Mouse (Mus musculus): ENCODE data around the gene 4931428F04Rik. TPM values are rescaled to one million over a fixed set of nuclear protein-coding genes. Genes with fewer than 3 reads are reported as not detected.
A peak's percentile ranks its signal among the peaks of the same experiment; 100 is the strongest.

The 4931428F04Rik gene
- total RNA-seq, 2 experiments from 2014 or later = 20.5 to 23.4 TPM

DNA sequence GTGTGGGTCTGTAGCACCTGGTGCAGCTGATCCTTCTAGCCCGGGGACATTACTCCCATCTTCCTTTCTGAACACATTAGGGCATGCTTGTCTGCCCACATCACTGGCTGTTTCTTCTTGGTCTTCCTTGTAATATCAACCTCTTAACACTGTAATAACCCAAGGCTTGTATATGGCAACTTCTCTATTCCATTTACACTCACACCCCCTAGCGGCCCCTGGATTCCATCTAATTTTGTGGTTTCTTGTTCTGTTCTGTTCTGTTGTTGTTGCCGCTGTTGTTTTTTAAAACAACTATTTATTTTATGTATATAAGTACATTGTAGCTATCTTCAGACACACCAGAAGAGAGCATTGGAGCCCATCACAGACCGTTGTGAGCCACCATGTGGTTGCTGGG, 2.8 kb downstream of the 4931428F04Rik start:
- DNase-seq = no peak

DNA sequence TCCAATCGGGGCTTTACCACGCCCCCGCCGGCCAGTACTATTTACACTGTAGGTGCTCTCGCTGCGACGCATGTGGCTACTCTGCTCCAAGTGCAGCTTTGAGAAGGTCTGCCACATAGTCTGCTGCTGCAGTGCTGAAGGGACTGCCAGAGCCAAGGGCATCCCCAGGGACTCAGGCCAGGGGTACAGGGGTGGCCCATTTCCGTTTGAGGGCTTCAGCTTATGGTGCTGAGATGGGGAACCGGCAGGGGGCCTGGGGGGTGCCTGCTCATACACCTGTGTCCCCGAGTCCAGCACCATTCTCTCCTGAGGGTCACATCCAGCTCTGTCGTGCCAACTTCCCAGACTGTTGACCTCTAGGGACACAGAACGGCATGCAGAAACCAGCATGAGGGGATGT, 4.2 kb downstream of the 4931428F04Rik start:
- no peak for DNase-seq

DNA sequence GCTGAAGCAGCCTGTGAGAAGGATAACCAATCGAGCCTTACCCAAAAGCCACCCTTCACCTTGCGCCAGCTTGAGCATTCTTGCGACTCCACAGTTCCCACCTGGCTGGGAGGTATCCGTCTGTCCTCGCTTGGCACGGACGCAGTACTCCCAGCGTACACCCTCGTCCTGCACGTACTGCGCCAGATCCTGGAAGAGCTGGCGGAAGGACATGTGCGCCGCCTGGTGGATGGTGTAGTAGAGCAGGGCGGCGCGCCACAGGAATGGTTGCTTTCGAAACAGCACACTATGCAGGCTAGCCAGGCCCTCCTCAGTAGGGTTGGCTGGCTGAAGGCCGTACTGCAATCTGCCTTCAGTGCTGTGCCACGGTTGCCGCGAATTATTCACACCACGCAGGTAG, 6.6 kb downstream of the 4931428F04Rik start:
- DNase-seq = no peak

DNA sequence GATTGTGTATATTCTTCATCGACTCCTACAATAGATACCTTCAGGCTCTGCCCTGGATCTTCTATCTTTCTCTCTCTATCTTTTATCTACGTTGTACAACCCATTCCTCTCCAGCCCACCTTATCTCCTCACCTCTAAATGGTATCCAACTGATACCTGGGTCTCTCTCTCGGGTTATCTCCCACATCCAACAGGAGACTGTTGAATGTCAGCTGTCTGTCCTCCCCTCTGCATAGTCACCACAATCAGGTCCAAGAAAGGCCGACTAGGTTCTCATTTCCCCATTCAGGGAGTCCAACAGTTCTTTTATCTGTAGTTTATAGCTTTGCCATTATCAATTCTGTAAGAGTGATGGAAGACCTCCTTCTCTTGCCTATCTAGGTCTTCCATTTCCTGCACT, 7.4 kb downstream of the 4931428F04Rik start:
- no peak for DNase-seq

DNA sequence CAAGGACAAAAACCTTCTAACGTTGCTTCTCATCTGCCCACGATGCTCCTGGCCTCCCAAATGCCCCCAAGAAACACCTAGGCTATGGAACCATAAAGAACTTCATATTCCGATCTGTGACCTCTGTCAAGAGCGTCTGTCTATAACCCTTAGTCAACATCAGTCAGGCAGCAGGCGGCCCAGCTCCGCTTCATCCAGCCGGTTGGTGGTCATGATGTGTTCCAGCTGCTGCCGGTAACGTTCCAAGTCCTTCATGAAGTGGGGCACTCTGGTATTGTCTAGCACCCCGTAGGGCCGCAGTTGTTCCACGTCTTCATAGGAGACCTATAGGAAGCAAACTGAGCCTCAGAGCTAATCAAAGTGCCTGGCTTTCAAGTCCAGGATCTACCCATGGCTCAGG, 7.8 kb downstream of the 4931428F04Rik start:
- DNase-seq = no peak

DNA sequence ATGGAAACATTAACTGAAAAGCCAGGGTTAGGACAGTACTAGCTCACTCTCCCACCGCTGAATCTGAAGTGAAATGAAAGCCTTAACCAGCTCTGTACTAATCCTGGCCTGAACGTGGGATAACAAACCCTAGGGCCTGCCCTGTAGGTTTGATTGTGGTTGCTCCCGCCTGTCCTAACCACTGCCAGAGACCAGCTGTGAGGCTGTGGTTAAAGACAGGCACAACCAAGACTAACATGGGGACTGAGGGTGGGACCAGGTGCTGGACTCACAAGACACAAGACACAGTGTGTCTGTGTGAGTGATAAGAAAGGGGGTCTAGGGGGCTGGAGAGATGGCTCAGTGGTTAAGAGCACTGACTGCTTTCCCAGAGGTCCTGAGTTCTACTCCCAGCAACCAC, 9.1 kb downstream of the 4931428F04Rik start:
- DNase-seq = no peak

DNA sequence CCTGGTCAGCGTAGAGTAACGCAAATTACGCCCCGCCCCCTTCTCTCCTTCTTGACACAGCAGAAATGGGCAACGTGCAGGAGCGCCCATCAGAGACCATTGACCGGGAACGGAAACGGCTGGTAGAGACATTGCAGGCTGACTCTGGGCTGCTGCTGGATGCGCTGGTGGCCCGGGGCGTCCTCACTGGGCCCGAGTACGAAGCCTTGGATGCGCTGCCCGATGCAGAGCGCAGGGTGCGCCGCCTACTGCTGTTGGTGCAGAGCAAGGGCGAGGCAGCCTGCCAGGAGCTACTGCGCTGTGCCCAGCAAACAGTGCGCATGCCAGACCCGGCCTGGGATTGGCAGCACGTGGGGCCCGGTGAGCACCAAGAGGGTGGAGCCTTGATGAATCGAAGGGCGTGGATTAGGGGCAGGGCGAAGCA, 10.7 kb downstream of the 4931428F04Rik start:
- DNase-seq = peak; percentile 84 to 88

DNA sequence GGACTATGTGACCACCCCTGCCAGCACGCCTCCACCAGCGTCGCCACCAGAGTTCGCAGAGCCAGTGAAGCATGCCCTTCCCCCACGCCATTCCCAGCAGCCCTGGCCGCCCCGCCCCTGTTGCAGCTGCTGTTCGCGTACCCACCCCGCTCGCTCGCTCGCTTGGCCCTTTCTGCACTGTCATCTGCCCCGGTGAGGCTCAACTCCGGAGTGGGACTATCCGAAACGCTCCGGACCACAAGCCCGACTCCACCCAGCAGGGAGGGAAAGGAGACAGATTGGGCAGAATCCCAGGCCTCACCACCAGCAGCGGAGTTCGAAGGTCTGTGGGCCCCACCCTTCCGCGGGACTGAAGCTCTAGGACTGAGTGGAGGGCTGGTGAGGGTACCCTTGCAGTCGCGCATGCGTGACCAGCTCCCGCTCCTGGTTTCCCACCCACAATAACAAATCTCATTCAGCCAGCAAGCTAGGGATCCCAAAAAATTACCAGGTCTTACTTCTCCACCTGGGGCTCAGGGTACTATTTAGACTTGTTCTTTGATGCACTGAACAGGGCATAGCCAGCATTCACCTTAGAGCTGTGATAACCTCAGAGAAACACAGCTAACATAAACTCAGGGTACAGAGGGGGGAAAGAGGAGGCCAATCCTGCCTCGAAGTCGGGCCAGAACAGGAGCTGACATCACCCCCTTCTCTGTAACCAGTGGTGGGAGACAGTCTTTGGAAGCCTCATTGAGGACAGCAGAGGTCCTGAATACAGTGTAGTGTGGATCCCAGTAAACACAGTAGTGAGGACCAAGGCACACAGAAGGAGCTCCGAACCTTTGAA, 13.2 kb downstream of the 4931428F04Rik start:
- no peak for DNase-seq

DNA sequence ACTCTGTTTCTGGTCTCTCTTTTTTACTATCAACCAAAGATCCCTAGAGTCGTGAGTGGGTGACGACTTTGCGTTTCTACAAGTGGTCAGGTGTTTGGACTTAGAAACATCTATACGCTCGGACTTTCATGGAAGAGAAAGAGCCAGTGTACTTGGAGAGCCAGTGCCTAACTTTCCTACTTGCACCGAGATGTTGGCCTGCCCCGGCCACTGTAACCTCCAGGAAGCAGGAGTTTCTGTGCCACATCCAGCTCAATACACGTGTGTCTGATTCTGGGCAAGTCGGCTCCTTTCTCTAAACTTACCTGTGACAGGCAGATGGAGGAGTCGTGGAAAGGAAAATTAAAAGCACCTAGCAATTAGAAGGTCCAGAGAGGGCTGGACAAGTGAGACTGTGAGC, 13.8 kb downstream of the 4931428F04Rik start, which contains the start of gene Nol3:
Nol3 (plus strand) TSS at position 301 of the 400 bp plus-strand sequence.
- no peak for DNase-seq

DNA sequence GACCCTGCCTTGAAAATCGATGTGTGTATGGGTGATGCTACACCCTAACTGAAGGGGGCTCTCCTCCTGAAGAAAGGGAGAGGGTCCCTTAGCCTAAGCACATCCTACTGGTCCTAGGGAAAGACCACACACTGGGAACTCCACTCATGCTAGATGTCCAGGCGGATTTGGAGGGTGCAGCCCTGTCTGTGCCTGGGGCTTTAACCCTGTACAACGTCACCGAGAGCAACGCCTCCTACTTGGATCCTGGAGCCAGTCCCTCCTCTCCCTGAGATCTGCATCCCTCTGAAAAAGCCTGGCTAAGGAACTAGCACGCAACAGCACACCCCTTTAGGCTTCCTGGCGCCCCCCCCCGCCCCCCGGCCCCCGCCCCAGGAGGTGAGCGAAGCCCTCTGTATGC, 14.3 kb downstream of the 4931428F04Rik start:
- no peak for DNase-seq

DNA sequence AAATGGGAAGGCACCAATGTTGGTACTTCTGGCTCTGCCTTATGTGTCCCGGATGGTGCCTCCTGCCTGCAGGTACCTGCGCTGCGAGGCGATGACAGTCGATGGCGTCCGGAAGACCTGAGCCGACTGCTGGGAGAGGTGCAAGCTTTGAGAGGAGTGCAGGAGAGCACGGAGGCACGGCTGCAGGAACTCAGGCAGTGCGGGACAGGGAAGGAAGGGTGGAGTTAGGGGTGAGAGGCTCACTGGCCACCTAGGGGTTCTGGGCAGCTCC, 18.8 kb downstream of the 4931428F04Rik start:
- DNase-seq = no peak

DNA sequence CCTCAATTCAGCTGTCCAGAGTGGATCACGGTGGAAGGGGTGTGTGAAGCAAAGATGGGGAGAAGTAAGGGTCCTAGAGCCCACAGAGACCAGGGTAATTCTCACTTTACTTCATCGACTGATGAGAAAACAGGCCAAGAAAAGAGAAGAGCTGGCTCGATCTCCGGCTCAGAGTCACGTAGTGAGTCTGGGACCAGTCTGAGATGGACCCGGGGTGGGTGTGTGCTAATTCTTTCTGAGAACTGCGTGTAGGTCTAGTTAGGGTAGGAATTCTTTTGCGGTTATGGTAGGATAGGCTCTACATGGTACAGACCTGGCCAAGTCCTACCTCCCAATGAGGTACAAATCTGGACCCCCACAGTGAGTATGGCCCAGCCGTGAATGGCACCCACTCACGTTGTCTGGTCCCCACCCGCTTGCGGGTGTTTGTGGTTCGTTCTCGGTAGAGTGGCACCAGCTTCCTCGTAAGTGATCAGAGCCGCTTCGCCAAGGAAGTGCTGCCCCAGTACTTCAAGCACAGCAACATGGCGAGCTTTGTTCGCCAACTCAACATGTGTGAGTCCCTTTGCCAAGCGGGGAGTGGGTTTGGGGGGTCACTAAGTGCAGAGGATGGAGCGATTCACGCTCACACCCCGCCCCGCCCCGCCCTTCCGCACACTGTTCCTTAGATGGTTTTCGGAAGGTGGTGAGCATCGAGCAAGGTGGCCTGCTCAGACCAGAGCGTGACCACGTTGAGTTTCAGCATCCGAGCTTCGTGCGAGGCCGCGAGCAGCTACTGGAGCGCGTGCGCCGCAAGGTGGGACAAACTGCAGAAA, 19.4 kb downstream of the 4931428F04Rik start:
- DNase-seq = no peak

DNA sequence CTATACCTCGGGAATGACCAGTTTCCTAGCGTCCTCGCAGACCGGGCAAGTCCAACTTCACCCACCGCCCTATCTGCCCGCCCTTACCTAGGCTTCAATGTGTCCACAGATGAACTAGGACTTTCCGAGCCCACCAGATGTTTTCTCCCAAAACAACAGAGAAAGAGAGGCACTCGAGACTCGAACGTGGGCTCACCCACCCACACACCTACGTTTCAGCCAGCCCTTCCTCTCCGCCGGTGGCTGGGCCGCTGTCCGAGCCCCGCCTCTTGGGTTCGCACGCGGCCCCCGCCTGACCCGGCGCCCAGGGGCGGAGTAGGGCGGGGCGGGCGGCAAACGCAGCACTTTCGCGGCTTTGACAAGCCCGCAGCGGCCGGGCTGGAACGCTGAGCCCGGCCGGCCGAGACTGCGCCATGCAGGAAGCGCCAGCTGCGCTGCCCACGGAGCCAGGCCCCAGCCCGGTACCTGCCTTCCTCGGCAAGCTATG, 20.2 kb downstream of the 4931428F04Rik start, which contains the start of gene Hsf4:
Hsf4 (plus strand) TSS at position 341 of the 487 bp plus-strand sequence.
- no peak for DNase-seq

DNA sequence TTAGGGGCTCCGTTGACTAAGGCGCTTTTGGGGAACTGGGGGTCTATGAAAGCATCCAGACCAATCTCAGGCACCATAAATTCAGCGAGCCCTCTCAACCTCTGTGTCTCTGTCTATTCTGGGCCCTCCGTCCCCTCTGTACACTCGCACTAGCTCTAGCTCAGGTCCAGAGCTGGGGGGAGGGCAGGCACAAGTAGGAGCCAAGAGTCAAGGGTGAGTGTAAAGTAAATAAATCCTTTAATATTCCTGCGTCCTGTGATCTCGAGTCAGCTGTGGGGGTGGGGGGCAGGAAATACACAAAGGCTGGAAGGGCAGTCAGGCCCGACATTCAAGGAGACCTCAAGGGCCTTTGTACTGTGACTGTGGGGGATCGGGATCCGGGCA, 20.6 kb downstream of the 4931428F04Rik start:
- DNase-seq = no peak

DNA sequence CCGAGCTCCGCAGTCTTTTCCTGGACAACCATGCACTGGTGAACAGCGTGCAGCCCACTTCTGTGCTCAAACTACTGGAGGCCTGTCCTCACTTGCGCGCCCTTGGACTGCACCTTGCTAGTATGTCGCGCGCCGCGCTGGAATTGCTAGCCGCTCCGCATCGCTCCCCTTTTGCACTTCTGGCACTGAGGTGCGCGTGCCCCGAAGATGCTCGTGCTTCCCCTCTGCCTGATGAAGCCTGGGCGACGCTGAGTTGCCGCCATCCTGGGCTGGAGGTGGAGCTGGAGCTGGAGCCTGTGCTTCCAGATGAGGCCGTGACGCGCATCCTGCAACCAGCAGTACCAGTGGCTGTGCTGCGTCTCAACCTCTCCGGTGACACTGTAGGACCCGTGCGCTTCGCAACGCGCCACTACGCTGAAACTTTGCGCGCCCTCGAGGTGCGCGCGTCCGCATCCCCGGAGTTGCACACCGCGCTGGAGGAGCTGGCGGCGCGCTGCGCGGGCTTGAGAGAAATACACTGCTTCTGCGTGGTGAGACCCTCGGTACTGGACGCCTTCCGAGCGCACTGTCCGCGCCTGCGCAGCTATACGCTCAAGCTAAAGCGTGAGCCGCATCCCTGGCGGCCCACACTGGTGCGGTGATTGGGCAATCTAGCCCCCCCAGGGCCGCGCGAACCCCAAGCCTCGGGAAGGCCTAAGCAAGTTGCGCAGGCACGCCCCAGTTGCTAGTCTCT, 21.2 kb downstream of the 4931428F04Rik start:
- DNase-seq = peak; percentile 70 to 79

DNA sequence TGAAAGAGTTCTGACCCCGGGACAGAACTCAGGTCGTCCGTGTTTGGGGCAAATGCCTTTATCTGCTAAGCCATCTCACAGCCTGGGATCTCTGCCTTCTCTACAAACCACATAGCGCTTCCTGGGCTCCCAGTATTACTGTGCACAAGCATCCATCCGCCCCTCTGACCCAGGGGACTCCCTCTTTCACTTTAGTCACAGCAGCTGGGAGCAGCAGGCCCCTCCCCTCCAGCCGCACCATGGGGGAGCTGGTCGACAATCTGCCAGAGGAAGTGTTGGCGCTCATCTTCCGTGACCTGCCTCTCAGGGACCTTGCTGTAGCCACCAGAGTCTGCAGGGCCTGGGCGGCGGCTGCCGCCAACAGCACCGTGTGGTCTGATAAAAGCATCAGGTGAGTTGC, 22.9 kb downstream of the 4931428F04Rik start:
- DNase-seq = no peak

DNA sequence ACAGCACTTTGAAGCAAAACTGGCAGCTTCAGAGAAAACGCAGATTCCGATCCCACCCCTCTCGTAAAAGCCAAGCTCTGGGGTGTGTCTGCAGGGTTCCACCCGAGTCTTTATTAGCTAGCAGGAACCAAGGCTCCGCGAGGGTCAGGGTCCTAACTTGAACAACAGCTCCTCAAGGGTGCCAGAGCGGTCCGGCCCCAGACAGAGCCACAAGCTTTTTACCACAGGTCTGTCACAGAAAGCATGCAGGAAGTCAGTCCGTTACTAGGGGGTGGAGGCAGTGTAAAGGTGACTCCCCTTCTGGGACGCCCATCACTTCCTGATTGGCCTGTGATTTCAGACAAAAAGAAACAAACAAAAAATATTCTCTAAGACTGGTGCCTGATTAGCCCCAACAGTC, 24.5 kb downstream of the 4931428F04Rik start:
- no peak for DNase-seq

DNA sequence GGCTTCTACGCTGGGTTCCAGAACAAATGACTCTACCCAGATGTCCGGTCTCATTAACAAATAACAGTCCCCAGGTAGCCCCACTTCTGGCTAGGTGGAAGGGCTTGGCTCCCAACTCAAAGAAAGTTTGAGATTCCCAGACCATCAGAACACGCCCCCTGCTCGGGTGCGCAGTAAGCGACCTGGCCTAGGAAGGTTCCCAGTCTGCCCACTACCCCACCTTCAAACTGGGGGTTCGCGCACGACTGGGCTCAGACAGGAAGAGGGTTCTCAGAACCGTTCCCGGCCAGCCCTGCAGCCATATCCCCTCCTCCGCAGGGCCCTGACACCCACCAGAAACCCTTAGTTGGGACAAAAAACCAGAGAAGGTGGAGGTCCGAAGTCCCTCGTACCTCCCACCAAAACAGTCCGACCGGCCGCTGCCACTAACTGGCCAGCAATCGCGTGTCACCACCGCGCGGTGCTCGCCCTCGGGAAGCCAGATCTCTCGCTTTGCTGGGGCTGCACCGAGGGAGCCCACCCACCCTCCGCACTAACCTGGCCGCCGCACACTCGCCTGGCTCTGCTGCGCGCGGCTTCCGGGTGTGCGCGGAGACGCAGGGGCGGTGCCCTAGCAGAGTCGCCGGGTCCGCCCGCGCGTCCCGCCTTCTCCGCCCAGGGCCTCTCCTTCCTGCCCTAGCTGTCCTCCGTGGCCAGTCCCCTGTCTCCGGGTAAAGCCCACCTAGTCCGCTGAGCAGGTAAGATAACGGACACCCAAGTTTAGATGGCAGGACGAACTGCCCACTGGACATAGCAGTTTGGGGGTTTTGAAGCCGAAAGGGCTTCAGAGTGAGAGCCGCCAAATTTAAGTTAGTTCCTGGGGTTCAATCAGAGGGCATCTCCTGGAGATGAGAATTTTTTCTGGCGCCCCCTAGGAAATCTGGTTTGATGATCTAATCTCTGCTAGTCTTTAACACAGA, 25.4 kb downstream of the 4931428F04Rik start, which contains the start of the genes Tradd and Fbxl8:
Tradd (minus strand) TSS at position 586 of the 959 bp plus-strand sequence.
Fbxl8 (plus strand) TSS at position 625 of the 959 bp plus-strand sequence.
- DNase-seq = no peak

DNA sequence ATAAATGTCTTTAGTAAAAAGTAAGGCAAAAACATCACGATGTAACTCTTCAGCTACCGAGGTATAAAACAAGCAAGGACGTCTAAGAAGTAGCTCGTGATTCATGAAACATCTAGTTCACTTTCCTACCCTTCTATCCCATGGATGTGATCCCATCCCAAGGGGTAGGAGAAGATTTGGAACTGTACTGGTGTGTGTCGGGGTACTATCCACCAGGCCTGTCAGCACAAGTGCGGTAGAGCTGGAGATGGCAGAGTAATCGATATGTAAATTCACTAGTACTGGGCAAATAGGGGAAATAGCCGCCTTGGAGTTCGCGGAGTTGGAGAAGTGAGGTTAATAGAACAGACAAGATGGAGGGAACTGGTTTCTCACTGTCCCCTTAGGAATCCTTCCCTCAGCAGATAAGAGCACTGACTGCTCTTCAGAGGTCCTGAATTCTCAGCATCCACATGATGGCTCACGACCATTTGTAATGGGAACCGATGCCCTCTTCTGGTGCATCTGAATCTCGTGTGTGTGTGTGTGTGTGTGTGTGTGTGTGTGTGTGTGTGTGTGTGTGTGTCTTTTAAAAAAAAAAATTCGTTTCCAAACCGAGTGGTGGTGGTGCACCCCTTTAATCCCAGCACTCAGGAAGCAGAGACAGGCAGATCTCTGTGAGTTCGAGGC, 26.3 kb downstream of the 4931428F04Rik start:
- no peak for DNase-seq

DNA sequence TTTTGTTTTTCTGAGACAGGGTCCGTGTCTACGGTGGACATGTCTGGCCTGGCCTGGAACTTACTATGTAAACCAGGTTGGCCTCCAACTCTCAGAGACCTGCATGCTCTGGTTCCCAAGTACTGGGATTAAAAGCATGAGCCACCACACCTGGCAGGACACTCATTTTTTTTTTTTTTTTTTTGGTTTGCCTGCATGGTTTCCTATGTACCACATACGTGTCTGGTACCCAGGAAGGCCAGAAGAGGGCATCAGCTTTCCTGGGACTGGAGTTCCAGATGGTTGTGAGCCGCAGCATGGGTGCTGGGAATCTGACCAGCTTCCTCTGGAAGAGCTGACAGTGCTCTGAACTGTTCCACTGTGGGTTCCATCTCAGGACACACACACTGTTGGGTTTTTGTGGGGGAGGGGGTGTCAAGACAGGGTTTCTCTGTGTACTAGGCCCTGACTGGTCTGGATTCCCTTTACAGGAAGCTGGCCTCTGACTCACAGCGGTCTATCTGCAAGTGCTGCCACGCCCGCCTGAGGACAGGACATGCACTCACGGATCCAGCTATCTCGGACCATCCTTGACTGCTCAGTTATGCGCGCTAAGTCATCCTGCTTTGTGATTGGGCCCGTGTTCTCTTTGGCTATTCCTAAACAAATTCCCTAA, 28.2 kb downstream of the 4931428F04Rik start:
- no peak for DNase-seq

All from layer of hippocampus, postnatal 36 days (tissue).